Mouse (Mus musculus) erythroid progenitor cell, adult 5-6 weeks (primary cell): ENCODE measurements at regions not wholly inside any gene's neighbourhood (a gene's known extent, or its start where the extent isn't known, plus 50 kb on each side); places are given as distances from the start of the nearest gene placed in this dataset.

Experiments used
- ATAC-seq: replicated peaks from 2 replicates; pipeline ENCODE4 v1.8.0; 2016; ENCODE audit warnings: moderate number of reproducible peaks, mild to moderate bottlenecking, moderate TSS enrichment, inconsistent platforms; ENCODE audit not compliant: poor library complexity, low FRiP score, severe bottlenecking

- ATAC-seq: no peak
These were observed 337.9 kb upstream of the Eif4g2 start for GRCm38 (mm10) chr7:111420698-111421097.

GRCm38 (mm10) chr7:111417735-111418134 is 334.9 kb upstream of the Eif4g2 start:
- ATAC-seq: no peak

- ATAC-seq: no peak
These were observed 333.2 kb upstream of the Eif4g2 start for GRCm38 (mm10) chr7:111416061-111416460.

GRCm38 (mm10) chr7:111413745-111414144 is 330.9 kb upstream of the Eif4g2 start:
- ATAC-seq: no peak

GRCm38 (mm10) chr7:111412957-111413356 is 330.1 kb upstream of the Eif4g2 start:
- ATAC-seq: no peak

GRCm38 (mm10) chr7:111411386-111411960 is 328.6 kb upstream of the Eif4g2 start:
- no peak for ATAC-seq

GRCm38 (mm10) chr7:111395972-111396371 is 313.1 kb upstream of the Eif4g2 start:
- ATAC-seq: no peak

GRCm38 (mm10) chr7:111395111-111395510 is 312.3 kb upstream of the Eif4g2 start:
- no peak for ATAC-seq

- ATAC-seq: no peak
These were observed 311.0 kb upstream of the Eif4g2 start for GRCm38 (mm10) chr7:111393846-111394245.

- no peak for ATAC-seq
These were observed 306.9 kb upstream of the Eif4g2 start for GRCm38 (mm10) chr7:111389690-111390089.

- no peak for ATAC-seq
These were observed 291.7 kb upstream of the Eif4g2 start for GRCm38 (mm10) chr7:111374534-111374933.

- ATAC-seq: no peak
These were observed 290.7 kb upstream of the Eif4g2 start for GRCm38 (mm10) chr7:111373380-111374173.

GRCm38 (mm10) chr7:111370421-111370887 is 287.6 kb upstream of the Eif4g2 start:
- no peak for ATAC-seq

- ATAC-seq: no peak
These were observed 285.6 kb upstream of the Eif4g2 start for GRCm38 (mm10) chr7:111368296-111369004.

- ATAC-seq: no peak
These were observed 284.3 kb upstream of the Eif4g2 start for GRCm38 (mm10) chr7:111366951-111367653.

GRCm38 (mm10) chr7:111365384-111365783 is 282.6 kb upstream of the Eif4g2 start:
- no peak for ATAC-seq

- ATAC-seq: no peak
These were observed 280.4 kb upstream of the Eif4g2 start for GRCm38 (mm10) chr7:111363206-111363605.

- ATAC-seq: no peak
These were observed 279.8 kb upstream of the Eif4g2 start for GRCm38 (mm10) chr7:111362646-111363045.

- no peak for ATAC-seq
These were observed 272.3 kb upstream of the Eif4g2 start for GRCm38 (mm10) chr7:111355088-111355656.

GRCm38 (mm10) chr7:111354066-111354465 is 271.2 kb upstream of the Eif4g2 start:
- ATAC-seq: no peak
